Mouse (Mus musculus): ENCODE results near the gene Slc26a3. TPM values are rescaled to one million over a fixed set of nuclear protein-coding genes. Genes with fewer than 3 reads are reported as not detected.

The Slc26a3 gene
- polyA plus RNA-seq, 1 experiment = 18.9 TPM

GRCm38 (mm10) chr12:31421901-31422574 is 31.4 kb downstream of the Slc26a3 start:
- Histone ChIP-seq H3K27me3 (ENCODE audit: control insufficient read depth, insufficient read depth, low read length) (no peaks in the 10 kb centered on the region), H3K36me3 (ENCODE audit: control insufficient read depth, insufficient read depth, low read length) (no peaks in the 10 kb centered on the region), H3K4me1 (ENCODE audit: control insufficient read depth, insufficient read depth, insufficient read length, low read length) (peaks cover 5% of the 10 kb centered on the region; the same call in 1 of the 2 replicates), H3K4me3 (ENCODE audit: low read depth, low read length) (no peak overlapping the region), H3K27ac (ENCODE audit: insufficient read depth, low read depth, low read length) (peak overlapping the region; percentile 86)
- 19% methylated on average over 3 of the region's 3 CpGs for WGBS
- no peak for TF ChIP-seq POLR2A (IDR thresholded peaks at IDR 0.05; ENCODE audit: low read depth, low read length)
- no peak for TF ChIP-seq CTCF (IDR thresholded peaks at IDR 0.05; ENCODE audit: extremely low read depth, insufficient read length, insufficient replicate concordance, low read depth, low read length)

GRCm38 (mm10) chr12:31437791-31438190 is 47.1 kb downstream of the Slc26a3 start:
- Histone ChIP-seq H3K27me3 (ENCODE audit: control insufficient read depth, insufficient read depth, low read length) (no peaks in the 10 kb centered on the region), H3K4me3 (ENCODE audit: low read depth, low read length) (peak overlapping the region; percentile 12; the same call in 1 of the 2 replicates), H3K4me1 (ENCODE audit: control insufficient read depth, insufficient read depth, insufficient read length, low read length) (no peaks in the 10 kb centered on the region; the same call in 1 of the 2 replicates), H3K36me3 (ENCODE audit: control insufficient read depth, insufficient read depth, low read length) (no peaks in the 10 kb centered on the region), H3K27ac (ENCODE audit: insufficient read depth, low read depth, low read length) (peak overlapping the region; percentile 83)
- 32% methylated on average over 6 of the region's 6 CpGs for WGBS
- TF ChIP-seq CTCF (IDR thresholded peaks at IDR 0.05; ENCODE audit: extremely low read depth, insufficient read length, insufficient replicate concordance, low read depth, low read length) (no peak), POLR2A (IDR thresholded peaks at IDR 0.05; ENCODE audit: low read depth, low read length) (no peak)

- Histone ChIP-seq H3K27me3 (ENCODE audit: control insufficient read depth, insufficient read depth, low read length) (no peaks in the 10 kb centered on the region), H3K4me3 (ENCODE audit: low read depth, low read length) (no peak overlapping the region), H3K36me3 (ENCODE audit: control insufficient read depth, insufficient read depth, low read length) (no peaks in the 10 kb centered on the region), H3K27ac (ENCODE audit: insufficient read depth, low read depth, low read length) (peak overlapping the region; percentile 94), H3K4me1 (ENCODE audit: control insufficient read depth, insufficient read depth, insufficient read length, low read length) (peaks cover 5% of the 10 kb centered on the region)
- no peak for TF ChIP-seq POLR2A (IDR thresholded peaks at IDR 0.05; ENCODE audit: low read depth, low read length)
- TF ChIP-seq CTCF (IDR thresholded peaks at IDR 0.05; ENCODE audit: extremely low read depth, insufficient read length, insufficient replicate concordance, low read depth, low read length) = no peak
- WGBS = 21% methylated on average over 2 of the region's 2 CpGs
These were observed 48.9 kb downstream of the Slc26a3 start for GRCm38 (mm10) chr12:31439612-31440011.

DNA sequence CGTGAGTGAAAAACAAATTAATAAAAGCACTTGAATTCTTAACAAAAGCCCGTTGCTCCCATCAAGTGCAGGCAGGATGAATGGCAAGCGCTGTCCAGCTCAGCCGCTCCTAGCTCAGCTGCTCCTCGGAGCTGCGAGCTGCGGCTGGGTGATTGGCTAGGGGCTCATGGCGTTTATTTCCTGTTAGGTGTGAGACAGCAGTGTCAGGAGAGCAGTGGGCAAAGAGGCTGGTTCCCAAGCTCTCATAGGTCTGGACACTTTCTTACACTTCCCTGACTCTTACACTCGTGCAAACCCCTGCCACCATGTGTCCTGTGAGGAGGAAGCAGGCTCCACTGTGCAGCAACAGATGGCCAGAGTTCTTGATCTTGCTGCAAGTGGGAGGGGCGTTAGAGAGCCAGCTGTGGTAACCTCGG is 53.5 kb downstream of the Slc26a3 start:
- Histone ChIP-seq H3K27me3 (ENCODE audit: control insufficient read depth, insufficient read depth, low read length) (no peaks in the 10 kb centered on the region), H3K36me3 (ENCODE audit: control insufficient read depth, insufficient read depth, low read length) (peaks cover 16% of the 10 kb centered on the region), H3K4me3 (ENCODE audit: low read depth, low read length) (peak overlapping the region; percentile 41), H3K4me1 (ENCODE audit: control insufficient read depth, insufficient read depth, insufficient read length, low read length) (peaks cover 11% of the 10 kb centered on the region), H3K27ac (ENCODE audit: insufficient read depth, low read depth, low read length) (peak overlapping the region; percentile 26; the same call in 1 of the 2 replicates)
- TF ChIP-seq CTCF (IDR thresholded peaks at IDR 0.05; ENCODE audit: extremely low read depth, insufficient read length, insufficient replicate concordance, low read depth, low read length) (no peak), POLR2A (IDR thresholded peaks at IDR 0.05; ENCODE audit: low read depth, low read length) (no peak)
- under 1% methylated on average over 11 of the region's 11 CpGs for WGBS

DNA sequence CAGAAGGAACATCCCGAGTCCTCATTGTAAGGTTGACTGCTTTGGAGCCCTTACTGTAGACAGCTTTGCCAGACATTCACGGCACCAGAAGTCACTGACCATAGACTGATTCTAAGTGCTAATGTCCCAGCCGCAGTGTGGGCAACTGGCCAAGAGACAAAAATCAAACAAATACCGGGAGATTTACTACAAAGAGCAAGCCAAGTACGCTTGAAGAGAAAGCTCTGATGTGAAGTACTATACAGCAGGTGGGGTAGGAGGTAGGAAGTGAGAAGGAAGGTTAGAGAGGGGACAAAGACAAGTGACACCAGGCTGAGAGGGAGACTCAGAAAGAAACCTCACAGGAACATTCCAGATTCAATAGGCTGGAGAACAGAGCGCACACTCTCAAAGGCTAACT is 54.2 kb downstream of the Slc26a3 start:
- Histone ChIP-seq H3K27me3 (ENCODE audit: control insufficient read depth, insufficient read depth, low read length) (no peaks in the 10 kb centered on the region), H3K4me1 (ENCODE audit: control insufficient read depth, insufficient read depth, insufficient read length, low read length) (peaks cover 11% of the 10 kb centered on the region), H3K4me3 (ENCODE audit: low read depth, low read length) (no peak overlapping the region), H3K36me3 (ENCODE audit: control insufficient read depth, insufficient read depth, low read length) (peaks cover 16% of the 10 kb centered on the region), H3K27ac (ENCODE audit: insufficient read depth, low read depth, low read length) (peak overlapping the region; percentile 33)
- TF ChIP-seq CTCF (IDR thresholded peaks at IDR 0.05; ENCODE audit: extremely low read depth, insufficient read length, insufficient replicate concordance, low read depth, low read length) (no peak), POLR2A (IDR thresholded peaks at IDR 0.05; ENCODE audit: low read depth, low read length) (no peak)
- 24% methylated on average over 6 of the region's 6 CpGs for whole genome bisulfite sequencing

DNA sequence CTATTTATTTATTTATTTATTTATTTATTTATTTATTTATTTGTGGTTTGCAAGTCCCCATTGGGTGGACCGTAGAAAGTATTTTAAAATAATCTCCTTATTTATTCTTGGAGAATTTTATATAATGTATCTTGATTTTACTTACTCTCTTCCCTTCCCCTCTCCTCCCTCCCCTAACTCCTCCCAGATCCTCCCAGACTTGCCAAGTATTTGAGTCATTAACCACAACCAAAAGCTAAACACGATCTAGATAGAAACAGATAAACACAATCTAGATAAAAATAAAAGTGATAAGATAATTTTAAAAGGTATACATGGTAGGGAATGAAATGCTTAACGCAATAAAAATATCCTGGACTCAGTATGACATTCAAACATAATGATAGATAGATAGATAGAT is 58.7 kb downstream of the Slc26a3 start:
- H3K36me3 ChIP-seq (ENCODE audit: control insufficient read depth, insufficient read depth, low read length) = peaks cover 48% of the 10 kb centered on the region
- WGBS = 62% methylated on average over 3 of the region's 3 CpGs
- no peak for TF ChIP-seq CTCF (IDR thresholded peaks at IDR 0.05; ENCODE audit: extremely low read depth, insufficient read length, insufficient replicate concordance, low read depth, low read length)
- H3K4me3 ChIP-seq (ENCODE audit: low read depth, low read length) = no peak overlapping the region
- no peaks in the 10 kb centered on the region for H3K27me3 ChIP-seq (ENCODE audit: control insufficient read depth, insufficient read depth, low read length)
- H3K27ac ChIP-seq (ENCODE audit: insufficient read depth, low read depth, low read length) = no peak overlapping the region
- H3K4me1 ChIP-seq (ENCODE audit: control insufficient read depth, insufficient read depth, insufficient read length, low read length) = peaks cover 7% of the 10 kb centered on the region; the same call in 1 of the 2 replicates

- TF ChIP-seq CTCF (IDR thresholded peaks at IDR 0.05; ENCODE audit: extremely low read depth, insufficient read length, insufficient replicate concordance, low read depth, low read length) (no peak), POLR2A (IDR thresholded peaks at IDR 0.05; ENCODE audit: low read depth, low read length) (no peak)
- Histone ChIP-seq H3K4me3 (ENCODE audit: low read depth, low read length) (no peak overlapping the region), H3K36me3 (ENCODE audit: control insufficient read depth, insufficient read depth, low read length) (peaks cover 34% of the 10 kb centered on the region), H3K27me3 (ENCODE audit: control insufficient read depth, insufficient read depth, low read length) (no peaks in the 10 kb centered on the region), H3K27ac (ENCODE audit: insufficient read depth, low read depth, low read length) (peak overlapping the region; percentile 90), H3K4me1 (ENCODE audit: control insufficient read depth, insufficient read depth, insufficient read length, low read length) (peaks cover 23% of the 10 kb centered on the region)
- 36% methylated on average over 9 of the region's 9 CpGs for WGBS
These were observed 65.6 kb downstream of the Slc26a3 start for GRCm38 (mm10) chr12:31456271-31456670.
